Mouse (Mus musculus): ENCODE results near the gene Plekha6.

DNA sequence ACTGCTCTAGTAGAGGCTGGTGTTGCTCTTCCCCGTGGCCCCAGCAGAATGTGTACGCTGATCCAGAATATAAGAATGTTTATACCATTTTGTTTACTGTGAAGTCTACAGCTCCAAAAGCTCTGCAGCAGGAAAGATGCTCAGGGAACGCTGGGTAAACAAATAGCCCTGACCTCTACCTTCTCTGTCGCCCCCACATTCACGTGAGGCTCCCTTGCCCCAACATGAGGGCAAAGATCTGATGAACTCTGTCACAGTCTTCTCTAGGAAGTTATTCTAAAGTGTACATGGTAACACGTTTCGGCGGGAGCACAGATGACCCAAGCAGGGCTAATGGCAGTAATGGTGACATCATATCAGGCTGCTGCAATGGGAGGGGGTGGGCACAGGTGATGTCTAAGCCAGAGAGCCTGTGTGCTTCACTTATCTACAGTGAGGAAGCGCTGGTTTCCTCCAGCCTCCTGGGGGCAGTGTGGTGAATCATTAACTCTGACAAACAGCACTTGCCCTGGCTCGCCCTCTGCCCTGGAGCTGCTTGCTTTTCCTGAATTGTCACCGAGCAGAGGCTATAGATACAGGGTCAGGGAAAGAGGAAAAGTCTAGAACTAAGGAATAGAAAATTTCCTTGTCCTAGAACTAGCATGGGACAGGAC lies 101.2 kb downstream of the Plekha6 start:
- TF ChIP-seq ZC3H11A (IDR thresholded peaks at IDR 0.05; ENCODE audit: borderline replicate concordance, low read depth, low read length) = no peak
- no peak for TF ChIP-seq MAFK (IDR thresholded peaks at IDR 0.05; ENCODE audit: insufficient read depth, low read depth, low read length)
- no peak for TF ChIP-seq HCFC1 (IDR thresholded peaks at IDR 0.05; ENCODE audit: borderline replicate concordance, insufficient read depth, low read length)
- TF ChIP-seq CHD2 (IDR thresholded peaks at IDR 0.05; ENCODE audit: low read depth, low read length) = no peak
- no peak for TF ChIP-seq ZNF384 (IDR thresholded peaks at IDR 0.05; ENCODE audit: low read depth, low read length)

All from ES-E14 (cell line).